Mouse (Mus musculus) thymus, adult 2 months (tissue): ENCODE results near the gene Wdfy3.

ENCODE experiments used
- CTCF ChIP-seq: fragments of 200-500 bp; IDR thresholded peaks from 2 replicates; pipeline ENCODE4 v1.5.1; 2012; ENCODE audit warnings: mild to moderate bottlenecking, control low read depth, low read length, moderate library complexity, borderline replicate concordance; ENCODE audit not compliant: control insufficient read depth, poor library complexity, insufficient read depth; ENCODE audit errors: extremely low read depth
- POLR2A ChIP-seq: fragments of 200-500 bp; IDR thresholded peaks from 2 replicates; pipeline ENCODE4 v1.6.1; 2012; ENCODE audit warnings: mild to moderate bottlenecking, low read length, control low read depth, moderate library complexity; ENCODE audit not compliant: control insufficient read depth, poor library complexity, insufficient read depth; ENCODE audit errors: extremely low read depth

DNA sequence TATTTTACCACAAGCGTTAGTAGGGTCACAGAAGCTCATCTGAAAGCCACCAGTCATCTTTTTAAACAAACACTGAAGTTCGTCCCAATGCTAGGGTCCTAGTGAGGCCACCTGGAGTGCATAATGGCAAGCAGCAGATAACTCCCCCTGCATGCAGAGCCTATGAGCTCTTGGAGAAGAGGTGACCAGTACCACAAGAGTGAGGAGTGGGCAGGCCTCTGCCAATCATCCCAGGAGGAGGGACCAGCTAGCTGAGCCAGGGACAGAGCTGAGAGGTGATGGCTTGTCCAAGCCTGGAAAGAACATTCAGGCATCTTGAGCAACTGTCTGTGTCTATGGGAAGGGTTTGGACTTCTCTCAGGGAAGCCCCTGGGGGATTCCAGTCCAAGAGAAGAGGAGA, 267.8 kb downstream of the Wdfy3 start:
- TF ChIP-seq CTCF: no peak
- no peak for TF ChIP-seq POLR2A
